Mouse (Mus musculus) CH12.LX (cell line): ENCODE measurements around the gene Tpx2. TPM values are rescaled to one million over a fixed set of nuclear protein-coding genes. Genes with fewer than 3 reads are reported as not detected.
A peak's percentile ranks its signal among the peaks of the same experiment; 100 is the strongest.

Experiments used
- DNase-seq: peaks from one replicate; pipeline ENCODE4 v3.0.0-alpha.2; 2013; ENCODE audit errors: extremely low read depth
- H3K27ac ChIP-seq: 2 replicates; pipeline ENCODE4 v1.5.1; 2012; ENCODE audit warnings: low read depth, mild to moderate bottlenecking, control low read depth, moderate library complexity; ENCODE audit not compliant: insufficient read depth
- H3K27me3 ChIP-seq: replicated peaks from 2 replicates; pipeline ENCODE3; 2012; ENCODE audit warnings: inconsistent platforms
- H3K36me3 ChIP-seq, 2 experiments: replicated peaks in 1 of 2; 2 replicates each; pipeline versions ENCODE3 to v1.6.1; 2012; ENCODE audit warnings: inconsistent platforms in 1 of 2, low read length in 1 of 2, mild to moderate bottlenecking in 1 of 2, mixed read lengths in 1 of 2, moderate library complexity in 1 of 2; ENCODE audit not compliant: control insufficient read depth in 1 of 2, insufficient read depth in 1 of 2
- H3K4me1 ChIP-seq, 2 experiments: 2 replicates each; pipeline ENCODE4 v1.6.1; 2012; ENCODE audit warnings: inconsistent platforms in 1 of 2, moderate library complexity in 1 of 2; ENCODE audit not compliant: insufficient read depth in 2 of 2, control insufficient read depth in 1 of 2
- H3K4me2 ChIP-seq: 2 replicates; pipeline ENCODE4 v1.6.1; 2012; ENCODE audit warnings: low read depth, mild to moderate bottlenecking, control low read depth; ENCODE audit not compliant: poor library complexity, insufficient read depth, severe bottlenecking
- H3K4me3 ChIP-seq, 3 experiments: fragments of 150-350 bp in 1 of 3; sonication (generic) in 1 of 3; replicated peaks in 1 of 3; 2 replicates each; pipeline versions ENCODE3 to v1.5.1; 2011 to 2012; ENCODE audit warnings: low read depth in 2 of 3, low read length in 2 of 3, mild to moderate bottlenecking in 2 of 3, moderate library complexity in 2 of 3, control low read depth in 1 of 3, improper control_type of control experiment in 1 of 3, inconsistent platforms in 1 of 3, mixed read lengths in 1 of 3; ENCODE audit not compliant: poor library complexity in 1 of 3
- H3K79me2 ChIP-seq: replicated peaks from 2 replicates; pipeline ENCODE4 v1.6.1; 2012; ENCODE audit warnings: mild to moderate bottlenecking, moderate library complexity; ENCODE audit not compliant: control insufficient read depth, poor library complexity, insufficient read depth, severe bottlenecking; ENCODE audit errors: extremely low read depth
- H3K9ac ChIP-seq: 2 replicates; pipeline ENCODE4 v1.6.1; 2012; ENCODE audit warnings: low read depth, mild to moderate bottlenecking, control low read depth, moderate library complexity; ENCODE audit not compliant: insufficient read depth
- H3K9me3 ChIP-seq: replicated peaks from 2 replicates; pipeline ENCODE3; 2012; ENCODE audit warnings: low read length, inconsistent platforms, mixed read lengths
- BHLHE40 ChIP-seq: IDR thresholded peaks from 2 replicates; pipeline ENCODE4 v1.6.1; 2011; ENCODE audit warnings: mild to moderate bottlenecking, low read depth, low read length, improper control_type of control experiment
- E2F4 ChIP-seq: IDR thresholded peaks from 2 replicates; pipeline ENCODE4 v1.6.1; 2011; ENCODE audit warnings: low read depth, low read length, improper control_type of control experiment; ENCODE audit not compliant: insufficient replicate concordance
- EP300 ChIP-seq: IDR thresholded peaks from 2 replicates; pipeline ENCODE4 v1.6.1; 2011; ENCODE audit warnings: low read length, improper control_type of control experiment
- MEF2A ChIP-seq: IDR thresholded peaks from 2 replicates; pipeline ENCODE4 v1.6.1; 2014; ENCODE audit warnings: low read depth, mild to moderate bottlenecking, inconsistent platforms, low read length, improper control_type of control experiment, borderline replicate concordance
- MXI1 ChIP-seq: IDR thresholded peaks from 2 replicates; pipeline ENCODE4 v1.6.1; 2011; ENCODE audit warnings: mild to moderate bottlenecking, low read depth, low read length, improper control_type of control experiment
- NELFE ChIP-seq: IDR thresholded peaks from 2 replicates; pipeline ENCODE4 v1.6.1; 2011; ENCODE audit warnings: low read depth, low read length, improper control_type of control experiment
- POLR2AphosphoS2 ChIP-seq: IDR thresholded peaks from 2 replicates; pipeline ENCODE4 v1.6.1; 2011; ENCODE audit warnings: low read depth, low read length, improper control_type of control experiment
- RAD21 ChIP-seq: IDR thresholded peaks from 2 replicates; pipeline ENCODE4 v1.6.1; 2011; ENCODE audit warnings: low read depth, mild to moderate bottlenecking, low read length, improper control_type of control experiment, moderate library complexity
- SIN3A ChIP-seq: IDR thresholded peaks from 2 replicates; pipeline ENCODE4 v1.6.1; 2012; ENCODE audit warnings: low read length, improper control_type of control experiment, inconsistent platforms
- TCF12 ChIP-seq: IDR thresholded peaks from 2 replicates; pipeline ENCODE4 v1.6.1; 2014; ENCODE audit warnings: low read depth, mild to moderate bottlenecking, inconsistent platforms, low read length, improper control_type of control experiment
- UBTF ChIP-seq: IDR thresholded peaks from 2 replicates; pipeline ENCODE4 v1.6.1; 2012; ENCODE audit warnings: low read depth, mild to moderate bottlenecking, inconsistent platforms, low read length, improper control_type of control experiment, moderate library complexity
- ZC3H11A ChIP-seq: IDR thresholded peaks from 2 replicates; pipeline ENCODE4 v1.6.1; 2012; ENCODE audit warnings: low read depth, mild to moderate bottlenecking, inconsistent platforms, low read length, improper control_type of control experiment
- dilution Hi-C: fragments of 300-500 bp; cut with MboI; formaldehyde crosslinking; loops from 2 replicates; pipeline ENCODE4 v1.14.3; 2020; ENCODE audit warnings: low sequenced_read_pairs; ENCODE audit not compliant: extremely low pct_unique_long_range_greater_than_20kb, extremely low pct_ligation_motif_present
- in situ Hi-C: fragments of 300-500 bp; cut with MboI; formaldehyde crosslinking; loops from 3 replicates; pipeline ENCODE4 v1.14.3; 2019; ENCODE audit warnings: low sequenced_read_pairs, low pct_ligation_motif_present, low pct_unique_long_range_greater_than_20kb, mixed read lengths
- polyA plus RNA-seq: library from polyadenylated mRNA; unstranded; fragments of >175 nt; gene quantifications from 2 replicates; pipeline ENCODE4 v1.2.1, GENCODE M21; 2012; ENCODE audit warnings: low read depth; ENCODE audit not compliant: insufficient read length
- total RNA-seq, 2 experiments: library from RNA; depleted of rRNA; stranded (reverse); fragments of 300-350 nt in 1 of 2; fragments of >200 nt in 1 of 2; gene quantifications; 2 replicates each; pipeline ENCODE4 v1.2.3; 2012 to 2014

The Tpx2 gene
- total and polyA plus RNA-seq, 3 experiments, result 66.1 to 127 (median 98.0) TPM

DNA sequence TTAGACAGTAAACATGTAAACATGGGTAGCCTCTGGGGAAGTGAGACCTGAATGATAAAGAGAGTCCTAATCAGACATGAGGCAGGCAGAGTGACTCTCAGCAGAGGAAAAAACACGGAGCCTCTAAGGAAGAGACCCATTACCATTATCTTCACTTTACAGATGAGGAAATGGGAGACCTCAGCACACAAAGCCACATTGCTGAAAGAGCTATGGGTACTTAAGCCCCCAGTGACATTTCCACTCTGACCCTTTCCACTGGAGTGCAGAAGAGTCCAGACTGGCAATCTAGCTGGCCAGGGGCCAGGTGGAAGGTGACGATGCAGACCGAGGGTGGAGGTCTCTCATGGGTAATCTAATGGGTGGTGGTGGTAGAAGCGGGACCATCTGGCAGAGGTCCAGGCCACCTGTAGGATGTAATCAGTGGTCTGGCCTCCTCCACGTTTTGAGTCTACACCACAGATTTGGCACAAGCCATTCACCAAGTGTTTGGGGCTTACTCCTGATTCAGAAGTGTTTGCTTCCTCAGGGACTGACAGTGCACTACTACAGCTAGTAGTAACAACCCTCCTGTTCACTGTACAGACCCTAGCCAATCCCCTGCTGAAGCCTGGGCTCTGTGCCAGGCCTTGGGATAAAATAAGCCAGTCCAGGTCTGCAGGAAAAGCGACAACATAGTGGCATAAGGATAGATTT, 30.0 kb upstream of the Tpx2 start:
- dilution Hi-C loops, result no loop called here
- peak overlapping the region in 1 of 3 experiments; percentile 8 for H3K4me3 ChIP-seq
- peak overlapping the region; percentile 85 for H3K27ac ChIP-seq

DNA sequence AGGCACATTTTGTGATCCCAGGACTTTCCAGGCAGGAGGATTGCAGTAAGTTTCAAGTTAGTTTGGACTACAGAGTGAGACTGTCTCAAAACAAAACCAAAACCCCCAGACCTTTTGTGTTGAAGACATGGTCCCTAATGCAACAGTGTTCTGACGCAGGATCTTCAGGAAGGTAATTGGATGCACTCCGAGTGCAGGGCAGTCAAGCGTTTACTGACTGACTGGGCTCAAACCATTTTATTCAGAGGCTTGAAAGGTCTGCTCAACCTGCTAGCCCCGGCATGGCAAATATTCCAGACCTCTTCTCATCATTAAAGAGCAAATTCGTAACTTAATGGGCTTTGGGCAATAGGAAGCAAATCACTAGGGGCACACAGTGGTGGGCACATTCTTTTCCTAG, 29.1 kb upstream of the Tpx2 start:
- Histone ChIP-seq H3K9ac (no peak overlapping the region), H3K4me3 (no peak overlapping the region), H3K4me1 (peaks cover 56 to 82% of the 10 kb centered on the region in 2 experiments), H3K9me3 (peaks cover 11% of the 10 kb centered on the region), H3K27me3 (no peaks in the 10 kb centered on the region), H3K79me2 (peaks cover 97% of the 10 kb centered on the region), H3K27ac (peak overlapping the region; percentile 85; the same call in 1 of the 2 replicates), H3K36me3 (peaks cover 49 to 70% of the 10 kb centered on the region in 2 experiments), H3K4me2 (peak overlapping the region; percentile 58)
- in situ Hi-C loops (loop anchor here (5.0 kb wide), 1 partner anchor 36 kb away; no protein-coding TSS in a partner anchor), dilution Hi-C loops (no loop called here)
- no peak for DNase-seq
- TF ChIP-seq POLR2AphosphoS2, result no peak
- no peak for TF ChIP-seq RAD21
- TF ChIP-seq UBTF, result no peak
- TF ChIP-seq NELFE, result no peak

More for the DNA sequence above, 30.0 kb upstream of the Tpx2 start:
- in situ Hi-C loops, result loop anchor here (5.0 kb wide), 1 partner anchor 35 kb away; no protein-coding TSS in a partner anchor
- TF ChIP-seq BHLHE40, result peak; percentile 46
- TF ChIP-seq E2F4, result no peak
- peak; percentile 27; the same call in 1 of the 2 replicates for TF ChIP-seq MXI1
- 0 out of 2 replicates have a peak, but pooled peaks have one; percentile 2 for TF ChIP-seq MEF2A
- TF ChIP-seq SIN3A, result 0 out of 2 replicates have a peak, but pooled peaks have one; percentile 41
- 0 out of 2 replicates have a peak, but pooled peaks have one; percentile 50 for TF ChIP-seq TCF12
- TF ChIP-seq EP300, result 0 out of 2 replicates have a peak, but pooled peaks have one; percentile 41
- TF ChIP-seq ZC3H11A, result no peak
- peak overlapping the region; percentile 47; the same call in 1 of the 2 replicates for H3K4me2 ChIP-seq
- peaks cover 11% of the 10 kb centered on the region for H3K9me3 ChIP-seq
- peaks cover 52 to 76% of the 10 kb centered on the region in 2 experiments for H3K36me3 ChIP-seq
- no peak for DNase-seq
- H3K27me3 ChIP-seq, result no peaks in the 10 kb centered on the region
- H3K4me1 ChIP-seq, result peaks cover 61 to 86% of the 10 kb centered on the region in 2 experiments
- H3K79me2 ChIP-seq, result peaks cover 99% of the 10 kb centered on the region
- peak overlapping the region; percentile 3 for H3K9ac ChIP-seq
